Mouse (Mus musculus): ENCODE measurements around the gene Slc29a1. TPM values are rescaled to one million over a fixed set of nuclear protein-coding genes. Genes with fewer than 3 reads are reported as not detected.

The Slc29a1 gene
- total RNA-seq, 2 experiments from 2014 or later, result 19.0 to 19.9 TPM

GRCm38 (mm10) chr17:45573780-45574123, 25.7 kb downstream of the Slc29a1 start:
- peak; percentile 97 for DNase-seq (ENCODE audit: extremely low spot score in 1 of 2, low spot score in 1 of 2)

DNA sequence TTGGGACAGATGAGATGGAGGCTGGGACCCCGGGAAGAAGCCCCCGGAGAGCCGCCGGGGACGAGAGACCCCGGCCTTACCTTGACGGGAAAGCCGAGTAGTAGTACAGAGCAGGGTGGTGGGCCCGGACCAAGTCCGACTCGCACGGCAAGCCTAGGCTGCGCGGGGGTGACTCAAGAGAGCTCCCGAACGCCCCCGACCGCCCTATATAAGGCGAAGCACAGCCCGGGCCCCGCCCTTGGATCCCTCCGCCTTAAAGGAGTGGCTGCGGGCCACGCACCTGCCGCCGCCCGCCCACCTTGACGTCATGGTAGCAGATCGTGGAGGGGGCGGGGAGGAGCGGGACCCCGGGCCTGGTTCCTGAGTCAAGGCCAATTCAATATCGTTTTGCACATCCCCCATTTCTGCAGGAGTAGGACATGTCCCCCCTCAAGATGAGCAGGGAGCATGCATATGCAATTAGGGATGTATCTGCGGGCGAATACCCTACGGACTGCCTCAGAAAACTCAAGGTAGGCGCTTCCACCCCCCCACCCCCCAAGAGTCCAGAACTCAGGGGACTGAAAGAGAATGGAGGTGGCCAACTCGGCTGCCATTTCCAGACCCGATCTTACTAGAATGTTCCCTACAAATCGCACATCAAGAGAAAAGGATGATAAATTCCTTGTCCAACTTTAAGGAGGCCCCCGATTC, 26.2 kb downstream of the Slc29a1 start, which contains the start of gene Hsp90ab1:
Hsp90ab1 (minus strand) TSS at position 185 of the 693 bp plus-strand sequence.
- DNase-seq (ENCODE audit: extremely low spot score in 1 of 2, low spot score in 1 of 2), result peak; percentile 98 to 99

GRCm38 (mm10) chr17:45572103-45573086, 27.0 kb downstream of the Slc29a1 start:
- peak; percentile 55 to 67 for DNase-seq (ENCODE audit: extremely low spot score in 1 of 2, low spot score in 1 of 2)

GRCm38 (mm10) chr17:45569999-45570398, 29.4 kb downstream of the Slc29a1 start:
- DNase-seq (ENCODE audit: extremely low spot score in 1 of 2, low spot score in 1 of 2), result no peak

DNA sequence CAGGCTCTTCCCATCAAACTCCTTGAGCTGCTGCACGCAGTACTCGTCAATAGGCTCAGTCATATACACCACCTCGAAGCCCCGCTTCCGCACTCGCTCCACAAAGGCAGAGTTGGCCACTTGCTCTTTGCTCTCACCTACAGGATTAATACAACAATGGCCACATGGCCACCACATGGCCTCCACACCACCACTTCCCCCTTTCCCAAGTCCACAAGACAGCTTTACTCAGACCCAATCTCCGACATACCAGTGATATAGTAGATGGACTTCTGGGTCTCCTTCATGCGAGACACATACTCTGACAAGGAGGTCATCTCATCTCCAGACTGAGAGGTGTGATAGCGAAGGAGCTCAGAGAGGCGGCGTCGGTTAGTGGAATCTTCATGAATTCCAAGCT, 30.4 kb downstream of the Slc29a1 start:
- no peak for DNase-seq (ENCODE audit: extremely low spot score in 1 of 2, low spot score in 1 of 2)

DNA sequence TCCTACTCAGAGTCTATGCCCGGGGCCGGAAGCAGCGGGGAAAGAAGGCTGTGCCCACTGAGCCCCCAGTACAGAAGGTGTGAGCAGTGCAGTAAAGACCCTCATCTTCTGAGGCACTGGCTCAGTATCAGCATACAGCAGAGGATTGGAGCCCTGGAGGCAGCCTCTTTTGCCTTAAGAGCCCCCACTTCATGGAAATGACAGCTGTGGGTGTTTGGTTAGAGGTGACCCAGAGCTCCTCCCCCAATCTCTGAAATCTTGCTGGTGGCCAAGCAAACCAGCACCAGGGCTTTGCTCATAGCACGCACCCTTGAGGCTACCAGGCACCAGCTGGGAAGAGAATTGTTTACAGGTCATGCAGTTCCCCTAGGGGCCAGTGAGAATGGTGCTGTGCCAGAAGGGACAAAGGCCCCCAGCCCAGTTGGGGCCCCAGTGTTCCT, 32.2 kb downstream of the Slc29a1 start:
- DNase-seq (ENCODE audit: extremely low spot score in 1 of 2, low spot score in 1 of 2), result no peak

- DNase-seq (ENCODE audit: extremely low spot score in 1 of 2, low spot score in 1 of 2), result no peak
Observed at GRCm38 (mm10) chr17:45566360-45567161, 32.8 kb downstream of the Slc29a1 start.

GRCm38 (mm10) chr17:45566031-45566359, 33.4 kb downstream of the Slc29a1 start:
- DNase-seq (ENCODE audit: extremely low spot score in 1 of 2, low spot score in 1 of 2), result no peak

- DNase-seq (ENCODE audit: extremely low spot score in 1 of 2, low spot score in 1 of 2), result no peak
Observed at GRCm38 (mm10) chr17:45565103-45565502, 34.3 kb downstream of the Slc29a1 start.

DNA sequence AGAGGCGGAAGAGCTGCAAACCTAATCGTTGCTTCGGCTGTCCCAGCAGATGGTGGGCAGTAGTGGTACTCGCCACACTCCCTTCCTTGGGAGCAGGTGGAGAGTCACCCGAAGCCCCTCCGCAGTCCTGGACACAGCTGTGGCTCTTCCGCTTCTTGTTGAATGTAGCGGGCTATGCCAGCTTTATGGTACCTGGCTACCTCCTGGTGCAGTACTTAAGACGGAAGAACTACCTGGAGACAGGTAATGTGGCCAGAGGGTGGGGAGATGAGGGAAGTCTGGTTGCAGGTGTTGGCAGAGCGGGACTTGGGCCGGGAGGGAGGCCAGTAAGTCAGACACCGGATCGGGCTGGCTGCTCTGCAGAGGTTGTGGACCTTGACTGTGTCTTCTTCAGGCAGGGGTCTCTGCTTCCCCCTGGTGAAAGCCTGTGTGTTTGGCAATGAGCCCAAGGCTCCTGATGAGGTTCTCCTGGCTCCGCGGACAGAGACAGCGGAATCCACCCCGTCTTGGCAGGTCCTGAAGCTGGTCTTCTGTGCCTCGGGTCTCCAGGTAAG, 34.8 kb downstream of the Slc29a1 start:
- no peak for DNase-seq (ENCODE audit: extremely low spot score in 1 of 2, low spot score in 1 of 2)

GRCm38 (mm10) chr17:45563655-45564530, 35.5 kb downstream of the Slc29a1 start, which contains the start of gene Slc35b2:
Gene Slc35b2, plus strand, starts transcription at chr17:45563874.
- peak; percentile 83 to 88 for DNase-seq (ENCODE audit: extremely low spot score in 1 of 2, low spot score in 1 of 2)

- DNase-seq (ENCODE audit: extremely low spot score in 1 of 2, low spot score in 1 of 2), result no peak
Observed at GRCm38 (mm10) chr17:45563216-45563615, 36.2 kb downstream of the Slc29a1 start.

GRCm38 (mm10) chr17:45559732-45560525, 39.5 kb downstream of the Slc29a1 start:
- no peak for DNase-seq (ENCODE audit: extremely low spot score in 1 of 2, low spot score in 1 of 2)

- DNase-seq (ENCODE audit: extremely low spot score in 1 of 2, low spot score in 1 of 2), result no peak
Observed at GRCm38 (mm10) chr17:45557998-45558862, 41.2 kb downstream of the Slc29a1 start.

DNA sequence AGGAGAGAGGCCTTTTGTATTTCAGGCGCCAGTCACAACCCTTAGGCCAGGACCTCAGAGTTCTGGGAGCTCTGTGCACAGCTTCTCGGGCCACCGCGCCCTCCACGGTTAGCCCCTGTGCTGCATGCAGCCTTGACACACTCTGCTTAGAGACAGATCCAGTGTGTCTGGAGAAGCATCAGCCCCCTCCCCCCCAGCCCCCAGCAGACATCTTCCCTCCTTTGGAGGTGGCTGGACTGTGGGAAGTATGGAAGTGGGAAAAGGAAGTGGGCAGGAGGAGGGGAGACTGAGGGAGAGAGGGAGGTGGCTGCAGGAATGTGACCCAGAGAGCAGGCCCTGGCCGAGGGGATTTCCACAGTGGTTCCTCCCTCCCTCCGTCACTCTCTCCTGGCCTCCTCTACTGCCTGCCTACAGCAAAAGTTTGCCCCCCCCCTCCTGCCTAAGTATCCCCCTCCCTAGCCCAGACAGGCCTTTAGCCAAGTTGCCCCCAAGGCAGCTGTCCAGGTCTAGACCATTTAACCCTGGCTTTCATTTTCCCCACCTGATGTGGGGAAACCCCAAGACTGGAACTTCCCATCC, 42.1 kb downstream of the Slc29a1 start:
- no peak for DNase-seq (ENCODE audit: extremely low spot score in 1 of 2, low spot score in 1 of 2)

- DNase-seq (ENCODE audit: extremely low spot score in 1 of 2, low spot score in 1 of 2), result no peak
Observed at GRCm38 (mm10) chr17:45556514-45557245, 42.7 kb downstream of the Slc29a1 start.

DNA sequence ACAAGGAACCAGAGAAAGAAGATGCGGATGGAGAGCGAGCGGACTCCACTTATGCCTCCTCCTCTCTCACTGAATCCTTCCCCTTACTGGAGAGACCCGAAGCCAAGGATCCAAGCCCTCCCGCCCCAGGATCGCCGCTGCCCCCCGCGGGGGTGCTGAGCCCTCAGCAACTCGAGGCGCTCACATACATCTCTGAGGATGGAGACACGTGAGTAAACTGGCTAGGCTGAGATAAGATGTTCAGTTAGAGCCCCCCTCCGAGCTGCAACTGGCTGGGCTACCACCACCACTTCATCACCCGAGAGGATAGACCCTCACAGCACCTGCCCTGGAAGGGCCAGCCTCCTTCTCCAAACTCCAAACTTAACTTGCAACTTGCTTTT, 43.3 kb downstream of the Slc29a1 start:
- no peak for DNase-seq (ENCODE audit: extremely low spot score in 1 of 2, low spot score in 1 of 2)

All from layer of hippocampus, postnatal 25 days (tissue).